Mouse (Mus musculus): ENCODE data around the gene Senp7. TPM values are rescaled to one million over a fixed set of nuclear protein-coding genes. Genes with fewer than 3 reads are reported as not detected.
A peak's percentile ranks its signal among the peaks of the same experiment; 100 is the strongest.
"Not testable (repeated sequence)": the region's sequence is repeated elsewhere in the genome, so short reads cannot be mapped to it uniquely, and the experiment has no call there.

Senp7 gene
- total and polyA plus RNA-seq, 2 experiments from 2014 or later: 23.8 to 31.3 TPM

DNA sequence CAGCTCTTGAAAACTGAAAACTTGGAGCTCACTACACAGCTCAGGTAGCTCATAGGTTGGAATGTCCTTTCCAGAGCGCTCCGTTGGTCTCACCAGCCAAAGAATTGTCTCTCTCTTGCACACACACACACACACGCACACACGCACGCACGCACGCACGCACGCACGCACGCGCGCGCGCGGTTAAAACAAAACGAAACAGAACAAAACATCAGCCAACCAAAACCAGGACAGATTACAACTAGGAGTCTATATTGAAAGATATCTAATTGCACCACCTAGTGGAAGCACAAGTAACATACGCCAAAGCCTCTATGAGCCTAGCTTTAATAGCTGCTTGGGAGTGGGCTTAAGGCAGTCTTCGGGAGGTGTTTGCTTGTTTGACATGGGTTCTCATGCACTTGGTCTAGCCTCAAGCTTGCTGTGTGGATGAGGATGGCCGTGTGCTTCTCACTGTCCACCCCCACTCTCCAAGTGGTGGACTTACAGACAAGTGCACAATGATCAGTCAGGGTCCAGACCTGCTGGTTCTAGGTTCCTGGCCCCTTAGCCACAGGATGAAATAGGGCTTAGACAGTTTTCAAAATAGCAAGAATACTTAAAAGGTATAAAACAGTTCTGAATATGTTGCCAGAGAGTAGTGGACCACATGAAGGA is 16.3 kb downstream of the Senp7 start:
- Histone ChIP-seq H3K4me1 (ENCODE audit: insufficient read depth, low read length) (no peaks in the 10 kb centered on the region), H3K4me2 (ENCODE audit: low read depth, low read length) (peak overlapping the region; percentile 54), H3K27ac (0 out of 2 replicates have a peak overlapping the region, but pooled peaks have one; percentile 51), H3K9me3 (ENCODE audit: low read length) (no peaks in the 10 kb centered on the region), H3K9ac (replicated peaks; ENCODE audit: low read length) (no peak overlapping the region), H3K4me3 (ENCODE audit: low read length) (peak overlapping the region; percentile 24), H3K27me3 (ENCODE audit: insufficient read depth, low read length) (no peaks in the 10 kb centered on the region), H3K36me3 (ENCODE audit: insufficient read depth, low read length) (no peaks in the 10 kb centered on the region)
- ATAC-seq (peak; percentile 93), DNase-seq (ENCODE audit: low spot score) (peak; percentile 94)
- WGBS: 4% methylated on average over 20 of the region's 20 CpGs
- peak; percentile 84 for TF ChIP-seq CTCF (IDR thresholded peaks at IDR 0.05; ENCODE audit: low read depth)

DNA sequence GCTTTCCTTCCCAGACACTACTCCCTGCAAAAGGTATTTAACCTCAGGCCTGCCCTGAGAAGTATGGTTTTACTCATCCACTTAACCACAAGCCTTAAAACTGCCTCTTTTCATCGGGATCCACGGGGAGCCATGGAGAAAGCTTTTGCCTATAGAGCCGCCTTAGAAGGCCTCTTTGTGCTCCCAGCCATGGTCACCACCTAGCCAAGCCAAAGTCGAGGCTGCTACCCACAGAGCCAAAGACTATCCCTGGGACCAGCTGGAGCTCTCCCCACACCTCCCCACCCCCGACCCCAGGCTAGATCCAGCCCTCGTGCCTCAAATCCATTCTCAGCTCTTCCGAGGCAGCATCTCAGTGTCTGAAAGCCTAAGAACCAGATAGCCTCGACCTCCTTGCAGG is 18.0 kb downstream of the Senp7 start:
- no peak for ATAC-seq
- Histone ChIP-seq H3K4me1 (ENCODE audit: insufficient read depth, low read length) (no peaks in the 10 kb centered on the region), H3K27me3 (ENCODE audit: insufficient read depth, low read length) (no peaks in the 10 kb centered on the region), H3K36me3 (ENCODE audit: insufficient read depth, low read length) (no peaks in the 10 kb centered on the region), H3K27ac (no peak overlapping the region), H3K9me3 (ENCODE audit: low read length) (no peaks in the 10 kb centered on the region), H3K9ac (replicated peaks; ENCODE audit: low read length) (no peak overlapping the region), H3K4me3 (ENCODE audit: low read length) (no peak overlapping the region), H3K4me2 (ENCODE audit: low read depth, low read length) (no peak overlapping the region)
- no peak for TF ChIP-seq CTCF (IDR thresholded peaks at IDR 0.05; ENCODE audit: low read depth)
- 44% methylated on average over 8 of the region's 8 CpGs for WGBS
- DNase-seq (ENCODE audit: low spot score): no peak

- Histone ChIP-seq H3K9me3 (ENCODE audit: low read length) (no peaks in the 10 kb centered on the region), H3K4me3 (ENCODE audit: low read length) (no peak overlapping the region), H3K27ac (no peak overlapping the region), H3K4me1 (ENCODE audit: insufficient read depth, low read length) (no peaks in the 10 kb centered on the region), H3K4me2 (ENCODE audit: low read depth, low read length) (no peak overlapping the region), H3K36me3 (ENCODE audit: insufficient read depth, low read length) (no peaks in the 10 kb centered on the region), H3K9ac (replicated peaks; ENCODE audit: low read length) (no peak overlapping the region), H3K27me3 (ENCODE audit: insufficient read depth, low read length) (no peaks in the 10 kb centered on the region)
- 92% methylated on average over 6 of the region's 6 CpGs for WGBS
- ATAC-seq (no peak), DNase-seq (ENCODE audit: low spot score) (no peak)
- TF ChIP-seq CTCF (IDR thresholded peaks at IDR 0.05; ENCODE audit: low read depth): no peak
Observed at GRCm38 (mm10) chr16:56068523-56069070, 20.5 kb downstream of the Senp7 start.

GRCm38 (mm10) chr16:56071317-56072232 is 23.4 kb downstream of the Senp7 start:
- Histone ChIP-seq H3K4me2 (ENCODE audit: low read depth, low read length) (no peak overlapping the region), H3K27me3 (ENCODE audit: insufficient read depth, low read length) (no peaks in the 10 kb centered on the region), H3K36me3 (ENCODE audit: insufficient read depth, low read length) (no peaks in the 10 kb centered on the region), H3K9me3 (ENCODE audit: low read length) (no peaks in the 10 kb centered on the region), H3K4me3 (ENCODE audit: low read length) (no peak overlapping the region), H3K9ac (replicated peaks; ENCODE audit: low read length) (no peak overlapping the region), H3K27ac (no peak overlapping the region), H3K4me1 (ENCODE audit: insufficient read depth, low read length) (no peaks in the 10 kb centered on the region)
- no peak for DNase-seq (ENCODE audit: low spot score)
- TF ChIP-seq CTCF (IDR thresholded peaks at IDR 0.05; ENCODE audit: low read depth): no peak
- 49% methylated on average over 5 of the region's 5 CpGs for WGBS
- ATAC-seq: no peak

GRCm38 (mm10) chr16:56072533-56072932 is 24.4 kb downstream of the Senp7 start:
- DNase-seq (ENCODE audit: low spot score) (no peak), ATAC-seq (no peak)
- 79% methylated on average over 6 of the region's 6 CpGs for WGBS
- H3K27me3 ChIP-seq (ENCODE audit: insufficient read depth, low read length): no peaks in the 10 kb centered on the region
- H3K4me2 ChIP-seq (ENCODE audit: low read depth, low read length): no peak overlapping the region
- no peaks in the 10 kb centered on the region for H3K36me3 ChIP-seq (ENCODE audit: insufficient read depth, low read length)
- H3K9ac ChIP-seq (replicated peaks; ENCODE audit: low read length): no peak overlapping the region
- TF ChIP-seq CTCF (IDR thresholded peaks at IDR 0.05; ENCODE audit: low read depth): no peak
- no peak overlapping the region for H3K4me3 ChIP-seq (ENCODE audit: low read length)
- H3K4me1 ChIP-seq (ENCODE audit: insufficient read depth, low read length): no peaks in the 10 kb centered on the region
- no peak overlapping the region for H3K27ac ChIP-seq
- H3K9me3 ChIP-seq (ENCODE audit: low read length): no peaks in the 10 kb centered on the region

DNA sequence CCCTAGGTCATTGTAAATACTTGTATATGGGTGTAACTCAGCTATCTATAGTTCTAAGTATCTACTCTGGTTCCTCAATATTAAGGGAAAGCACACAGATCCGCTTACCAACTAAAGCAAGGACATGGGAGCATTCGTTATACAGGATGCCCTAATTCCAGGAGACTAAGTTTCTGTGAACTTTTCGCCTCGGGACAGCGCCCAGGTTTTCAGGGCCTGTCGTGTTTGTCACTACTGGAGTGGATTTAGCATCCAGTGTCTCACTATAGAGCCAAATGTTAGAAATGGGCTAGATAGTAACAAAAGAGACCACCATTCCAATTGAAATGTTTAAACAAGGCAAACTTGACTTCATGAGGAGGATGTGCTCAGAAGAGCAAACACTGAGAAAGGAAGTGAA is 25.0 kb downstream of the Senp7 start:
- H3K27me3 ChIP-seq (ENCODE audit: insufficient read depth, low read length); H3K4me1 ChIP-seq (ENCODE audit: insufficient read depth, low read length); H3K36me3 ChIP-seq (ENCODE audit: insufficient read depth, low read length); H3K4me3 ChIP-seq (ENCODE audit: low read length); H3K4me2 ChIP-seq (ENCODE audit: low read depth, low read length); H3K9me3 ChIP-seq (ENCODE audit: low read length); H3K9ac ChIP-seq (replicated peaks; ENCODE audit: low read length); ATAC-seq; H3K27ac ChIP-seq; DNase-seq (ENCODE audit: low spot score): not testable (repeated sequence)
- WGBS: 88% methylated on average over 6 of the region's 6 CpGs

Data from hindbrain, postnatal 0 days (tissue).